Mouse (Mus musculus) cerebellum, adult 11 months (tissue): ENCODE measurements around the gene Hes2.
A peak's percentile ranks its signal among the peaks of the same experiment; 100 is the strongest.

Experiments used
- DNase-seq: peaks from one replicate; pipeline ENCODE4 v3.0.0; 2022

The Hes2 gene

GRCm38 (mm10) chr4:152161601-152162000 lies 2.9 kb downstream of the Hes2 start:
- DNase-seq, result no peak

GRCm38 (mm10) chr4:152162748-152163147 lies 4.1 kb downstream of the Hes2 start:
- no peak for DNase-seq

GRCm38 (mm10) chr4:152165036-152165931 lies 6.6 kb downstream of the Hes2 start:
- peak; percentile 63 for DNase-seq

GRCm38 (mm10) chr4:152168052-152168451 lies 9.4 kb downstream of the Hes2 start:
- DNase-seq, result no peak

GRCm38 (mm10) chr4:152169103-152169502 lies 10.4 kb downstream of the Hes2 start:
- DNase-seq, result no peak

GRCm38 (mm10) chr4:152170286-152170685 lies 11.6 kb downstream of the Hes2 start:
- no peak for DNase-seq

- no peak for DNase-seq
Measured at GRCm38 (mm10) chr4:152171543-152171942, 12.9 kb downstream of the Hes2 start.

- peak; percentile 84 for DNase-seq
Measured at GRCm38 (mm10) chr4:152173041-152173440, 14.4 kb downstream of the Hes2 start.

GRCm38 (mm10) chr4:152173956-152174355 lies 15.3 kb downstream of the Hes2 start:
- DNase-seq, result no peak

GRCm38 (mm10) chr4:152176638-152177037 lies 18.0 kb downstream of the Hes2 start:
- no peak for DNase-seq

GRCm38 (mm10) chr4:152177174-152177536 lies 18.5 kb downstream of the Hes2 start:
- DNase-seq, result no peak

GRCm38 (mm10) chr4:152177537-152178343 lies 19.1 kb downstream of the Hes2 start, which contains the start of gene Acot7:
Gene Acot7, plus strand, starts transcription at chr4:152178134.
- peak; percentile 93 for DNase-seq

- peak; percentile 73 for DNase-seq
Measured at GRCm38 (mm10) chr4:152178344-152178864, 19.7 kb downstream of the Hes2 start.

- no peak for DNase-seq
Measured at GRCm38 (mm10) chr4:152178916-152179705, 20.4 kb downstream of the Hes2 start.

GRCm38 (mm10) chr4:152179946-152180660 lies 21.4 kb downstream of the Hes2 start:
- DNase-seq, result peak; percentile 75

GRCm38 (mm10) chr4:152182205-152182604 lies 23.5 kb downstream of the Hes2 start:
- DNase-seq, result no peak

- peak; percentile 48 for DNase-seq
Measured at GRCm38 (mm10) chr4:152184353-152185035, 25.8 kb downstream of the Hes2 start.

GRCm38 (mm10) chr4:152185137-152185509 lies 26.5 kb downstream of the Hes2 start:
- DNase-seq, result no peak

- no peak for DNase-seq
Measured at GRCm38 (mm10) chr4:152185510-152186204, 27.0 kb downstream of the Hes2 start.

- no peak for DNase-seq
Measured at GRCm38 (mm10) chr4:152186205-152187082, 27.8 kb downstream of the Hes2 start.
